Mouse (Mus musculus) kidney, adult 2 months (tissue): ENCODE results near the gene Hoxa13. TPM values are rescaled to one million over a fixed set of nuclear protein-coding genes. Genes with fewer than 3 reads are reported as not detected.

Experiments used
- DNase-seq: peaks from one replicate; pipeline ENCODE4 v3.0.0; 2021
- H3K27ac ChIP-seq: fragments of 200-500 bp; 2 replicates; pipeline ENCODE4 v1.5.1; 2012; ENCODE audit warnings: low read depth, low read length, control low read depth, inconsistent platforms; ENCODE audit not compliant: insufficient read depth
- H3K27me3 ChIP-seq: fragments of 200-500 bp; replicated peaks from 2 replicates; pipeline ENCODE4 v1.6.1; 2012; ENCODE audit warnings: mild to moderate bottlenecking, moderate library complexity, low read length, inconsistent platforms; ENCODE audit not compliant: control insufficient read depth, insufficient read depth
- H3K36me3 ChIP-seq: fragments of 200-500 bp; 2 replicates; pipeline ENCODE4 v1.6.1; 2012; ENCODE audit warnings: mild to moderate bottlenecking, moderate library complexity, low read length, inconsistent platforms; ENCODE audit not compliant: control insufficient read depth, insufficient read depth
- H3K4me1 ChIP-seq: fragments of 200-500 bp; 2 replicates; pipeline ENCODE4 v1.6.1; 2011; ENCODE audit warnings: low read length; ENCODE audit not compliant: control insufficient read depth, insufficient read depth
- H3K4me3 ChIP-seq: fragments of 200-500 bp; 2 replicates; pipeline ENCODE4 v1.5.1; 2011; ENCODE audit warnings: mild to moderate bottlenecking, low read depth, low read length, control low read depth; ENCODE audit not compliant: insufficient read depth
- CTCF ChIP-seq: fragments of 200-500 bp; conservative IDR thresholded peaks from 2 replicates; pipeline ENCODE4 v1.5.1; 2011; ENCODE audit warnings: low read depth, mild to moderate bottlenecking, control low read depth, low read length, moderate library complexity, mixed read lengths; ENCODE audit not compliant: insufficient read depth, insufficient read length
- POLR2A ChIP-seq: fragments of 200-500 bp; IDR thresholded peaks from one replicate; pipeline ENCODE4 v1.6.1; 2011; ENCODE audit warnings: low read depth, low read length, control low read depth
- WGBS: fragments of 180-500 bp; shearing (Covaris S2); methylation state at CpG from one replicate; pipeline ENCODE4 v1.1.7; 2018; 5-methylcytosine and 5-hydroxymethylcytosine counted together
- polyA plus RNA-seq: library from polyadenylated mRNA; depleted of rRNA; stranded (reverse); fragments of >200 nt; gene quantifications from 2 replicates; pipeline ENCODE4 v1.2.3, GENCODE M21; 2012

The Hoxa13 gene
- polyA plus RNA-seq, 1 experiment, result not detected

DNA sequence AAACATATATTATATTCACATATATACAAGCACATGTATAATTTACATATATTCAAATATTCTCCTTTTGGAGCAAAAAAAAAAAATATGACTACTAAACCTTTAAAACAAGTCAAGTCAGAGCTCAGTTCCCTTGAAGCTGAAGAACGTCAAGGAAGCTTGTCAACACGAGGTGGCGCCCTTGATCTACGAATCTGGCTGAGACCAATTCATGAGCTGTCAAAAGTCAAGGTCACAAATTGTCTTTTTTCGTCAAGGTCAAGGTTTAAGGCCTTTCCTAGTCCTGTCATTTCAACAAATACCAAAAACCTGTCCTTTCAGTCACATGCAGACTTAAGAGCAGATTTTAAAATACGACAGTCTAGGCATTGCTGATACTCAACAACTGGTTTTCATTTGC lies 3.7 kb downstream of the Hoxa13 start:
- TF ChIP-seq POLR2A (no peak), CTCF (peak; percentile 90)
- no peaks in the 10 kb centered on the region for H3K4me1 ChIP-seq
- H3K36me3 ChIP-seq, result no peaks in the 10 kb centered on the region
- peaks cover 23% of the 10 kb centered on the region for H3K27me3 ChIP-seq
- DNase-seq, result peak; percentile 88
- no peak overlapping the region for H3K27ac ChIP-seq
- WGBS, result 2% methylated on average over 6 of the region's 6 CpGs
- H3K4me3 ChIP-seq, result no peak overlapping the region

GRCm38 (mm10) chr6:52253511-52254500 lies 6.9 kb downstream of the Hoxa13 start:
- Histone ChIP-seq H3K27ac (no peak overlapping the region), H3K27me3 (peaks cover 5% of the 10 kb centered on the region; the same call in 1 of the 2 replicates), H3K4me3 (no peak overlapping the region), H3K4me1 (no peaks in the 10 kb centered on the region), H3K36me3 (no peaks in the 10 kb centered on the region)
- WGBS, result 13% methylated on average over 59 of the region's 59 CpGs
- TF ChIP-seq POLR2A (no peak), CTCF (no peak)
- peak; percentile 37 for DNase-seq

GRCm38 (mm10) chr6:52252775-52253376 lies 7.8 kb downstream of the Hoxa13 start:
- TF ChIP-seq POLR2A (no peak), CTCF (no peak)
- WGBS, result 42% methylated on average over 35 of the region's 35 CpGs
- no peak overlapping the region for H3K27ac ChIP-seq
- peaks cover 5% of the 10 kb centered on the region; the same call in 1 of the 2 replicates for H3K27me3 ChIP-seq
- H3K4me3 ChIP-seq, result no peak overlapping the region
- DNase-seq, result peak; percentile 4
- no peaks in the 10 kb centered on the region for H3K36me3 ChIP-seq
- H3K4me1 ChIP-seq, result no peaks in the 10 kb centered on the region

DNA sequence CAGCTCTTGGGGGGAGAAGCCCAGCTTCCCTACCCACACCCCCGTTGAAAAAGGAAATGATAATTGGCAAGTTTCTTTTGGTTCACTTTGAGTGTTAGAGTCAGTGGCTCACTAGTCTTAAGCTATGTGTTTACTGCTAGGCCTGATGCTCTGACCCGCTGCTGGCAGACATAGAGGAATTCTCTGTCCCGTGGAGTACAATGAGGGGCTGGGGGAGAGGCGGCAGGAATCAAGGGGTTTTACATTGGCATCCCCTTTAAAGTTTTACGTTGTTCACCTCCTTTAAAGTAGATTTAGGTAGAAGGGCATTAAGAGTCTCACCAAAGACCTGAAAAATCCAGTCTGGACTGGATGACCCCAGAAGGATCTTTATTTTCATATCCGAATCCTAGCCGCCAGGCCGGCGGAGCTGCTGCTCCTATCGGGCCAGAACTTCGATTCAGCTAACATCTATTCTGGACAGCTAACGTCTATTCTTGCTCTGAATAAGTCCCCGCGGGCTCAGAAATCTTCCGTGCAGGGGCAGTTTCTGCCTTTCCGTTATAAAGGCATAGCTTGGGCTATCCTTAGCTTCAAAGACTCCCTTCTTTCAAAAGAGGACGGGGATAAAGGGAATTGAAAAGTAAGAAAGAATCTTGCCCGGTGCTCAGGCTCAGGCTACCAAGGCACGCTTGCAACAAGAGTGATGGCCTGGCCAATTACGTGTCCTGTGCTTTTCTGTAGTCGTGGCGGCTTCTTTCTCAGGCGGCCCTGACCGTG lies 8.5 kb downstream of the Hoxa13 start:
- H3K4me1 ChIP-seq, result no peaks in the 10 kb centered on the region
- H3K27me3 ChIP-seq, result peaks cover 5% of the 10 kb centered on the region; the same call in 1 of the 2 replicates
- no peak for DNase-seq
- no peak overlapping the region for H3K27ac ChIP-seq
- TF ChIP-seq CTCF (no peak), POLR2A (no peak)
- H3K4me3 ChIP-seq, result no peak overlapping the region
- 80% methylated on average over 24 of the region's 24 CpGs for WGBS
- no peaks in the 10 kb centered on the region for H3K36me3 ChIP-seq

DNA sequence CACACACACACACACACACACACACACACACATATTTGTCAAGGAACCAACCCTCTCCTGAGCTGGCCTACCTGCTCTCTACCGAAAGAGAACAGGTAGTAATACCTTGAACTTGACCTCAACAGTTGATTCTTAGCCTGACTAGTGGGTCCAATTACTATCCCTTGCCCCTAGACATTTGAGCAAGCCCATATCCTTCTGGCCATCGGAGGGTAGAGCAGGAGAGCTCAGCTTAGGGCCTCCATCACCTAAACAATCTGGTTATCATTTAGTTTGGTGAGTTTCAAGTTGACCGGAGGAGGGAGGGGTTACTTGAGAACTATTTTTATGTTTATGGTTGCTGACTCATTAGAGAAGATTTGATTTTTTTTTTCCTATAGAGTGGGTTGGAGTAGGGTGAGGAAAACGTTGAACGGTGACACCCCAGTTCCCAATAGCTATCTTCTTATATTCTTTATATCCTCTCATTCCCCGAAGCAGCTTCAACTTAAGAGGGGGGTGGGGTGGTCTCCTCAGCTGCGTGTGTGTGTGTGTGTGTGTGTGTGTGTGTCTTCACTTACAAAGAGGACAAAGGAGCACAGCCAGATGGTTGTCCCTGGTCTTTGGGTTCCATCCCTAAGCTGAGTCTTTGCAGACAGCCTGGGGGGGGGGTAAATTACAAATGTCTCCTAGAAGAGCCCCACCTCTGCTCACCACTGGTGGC lies 9.4 kb downstream of the Hoxa13 start:
- TF ChIP-seq CTCF (no peak), POLR2A (no peak)
- DNase-seq, result no peak
- no peaks in the 10 kb centered on the region for H3K36me3 ChIP-seq
- no peak overlapping the region for H3K4me3 ChIP-seq
- peaks cover 5% of the 10 kb centered on the region; the same call in 1 of the 2 replicates for H3K27me3 ChIP-seq
- no peaks in the 10 kb centered on the region for H3K4me1 ChIP-seq
- no peak overlapping the region for H3K27ac ChIP-seq
- 83% methylated on average over 7 of the region's 7 CpGs for WGBS

GRCm38 (mm10) chr6:52249826-52250225 lies 10.9 kb downstream of the Hoxa13 start:
- DNase-seq, result no peak
- no peak for TF ChIP-seq CTCF
- no peak for TF ChIP-seq POLR2A
- Histone ChIP-seq H3K27ac (no peak overlapping the region), H3K4me1 (no peaks in the 10 kb centered on the region), H3K4me3 (no peak overlapping the region), H3K27me3 (peaks cover 8% of the 10 kb centered on the region; the same call in 1 of the 2 replicates), H3K36me3 (no peaks in the 10 kb centered on the region)
- 77% methylated on average over 4 of the region's 4 CpGs for WGBS
